Mouse (Mus musculus) bone marrow, adult 2 months (tissue): ENCODE data around the gene Usp7.

Experiments used
- CTCF ChIP-seq: fragments of 200-500 bp; IDR thresholded peaks from 2 replicates; pipeline ENCODE4 v1.5.1; 2011; ENCODE audit warnings: low read length, control low read depth; ENCODE audit not compliant: control insufficient read depth, insufficient read depth
- POLR2A ChIP-seq: fragments of 200-500 bp; IDR thresholded peaks from 2 replicates; pipeline ENCODE4 v1.6.1; 2011; ENCODE audit warnings: low read depth, mild to moderate bottlenecking, control low read depth, low read length, borderline replicate concordance; ENCODE audit not compliant: control insufficient read depth

DNA sequence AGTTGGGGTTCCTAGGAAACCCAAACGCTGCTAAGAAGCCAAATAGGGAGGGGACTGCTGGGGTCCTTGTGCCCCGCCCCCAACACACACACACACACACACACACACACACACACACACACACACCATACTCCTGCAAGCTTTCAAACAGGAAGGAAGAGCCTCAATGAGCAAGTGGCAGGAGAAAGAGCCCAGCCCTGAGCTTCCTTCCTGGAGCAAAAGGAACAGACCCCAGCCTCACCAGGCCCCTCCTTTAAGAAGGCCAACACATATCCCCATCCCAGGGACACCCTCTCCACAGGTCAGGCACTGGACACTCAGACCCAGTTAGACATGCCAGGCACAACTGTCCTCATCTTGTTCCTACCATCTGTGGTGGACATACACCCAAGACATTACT is 129.1 kb downstream of the Usp7 start:
- no peak for TF ChIP-seq CTCF
- no peak for TF ChIP-seq POLR2A
